Mouse (Mus musculus): ENCODE results near the gene Pde4dip. TPM values are rescaled to one million over a fixed set of nuclear protein-coding genes. Genes with fewer than 3 reads are reported as not detected.
A peak's percentile ranks its signal among the peaks of the same experiment; 100 is the strongest.

The Pde4dip gene
- polyA plus RNA-seq, 1 experiment, result 56.2 TPM

DNA sequence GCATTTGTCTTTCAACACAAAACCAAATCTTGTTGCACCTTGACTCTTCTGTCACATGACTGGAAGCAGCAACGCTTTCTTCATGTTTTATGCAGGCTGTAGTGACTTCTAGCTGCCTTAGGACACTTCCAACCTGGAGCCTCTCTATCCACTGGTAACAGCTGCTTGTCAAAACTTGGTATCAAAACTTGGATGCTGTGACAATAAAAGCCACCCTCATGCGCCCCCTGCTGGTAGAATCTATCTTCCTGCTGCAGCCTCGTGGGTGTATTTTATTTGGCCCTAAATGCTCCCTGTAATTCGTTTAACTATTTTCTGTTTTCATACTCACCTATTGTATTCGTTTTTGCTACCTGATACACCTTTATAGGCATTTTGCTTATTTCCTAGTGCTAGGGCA, 9.3 kb downstream of the Pde4dip start:
- Histone ChIP-seq H3K36me3 (ENCODE audit: control insufficient read depth, insufficient read depth, low read length) (no peaks in the 10 kb centered on the region), H3K4me3 (ENCODE audit: control insufficient read depth, insufficient read depth, low read length) (no peak overlapping the region), H3K27me3 (ENCODE audit: control insufficient read depth, insufficient read depth, low read length) (no peaks in the 10 kb centered on the region), H3K27ac (ENCODE audit: control insufficient read depth, insufficient read depth, low read length) (no peak overlapping the region), H3K4me1 (replicated peaks; ENCODE audit: control insufficient read depth, insufficient read depth, low read length) (no peaks in the 10 kb centered on the region)
- TF ChIP-seq POLR2A (IDR thresholded peaks at IDR 0.05; ENCODE audit: control insufficient read depth, extremely low read depth, insufficient read depth, low read length, poor library complexity) (no peak), CTCF (IDR thresholded peaks at IDR 0.05; ENCODE audit: borderline replicate concordance, control insufficient read depth, extremely low read depth, insufficient read depth, low read length, poor library complexity) (no peak)
- DNase-seq, result peak; percentile 73
- 8% methylated on average over 5 of the region's 5 CpGs for WGBS

DNA sequence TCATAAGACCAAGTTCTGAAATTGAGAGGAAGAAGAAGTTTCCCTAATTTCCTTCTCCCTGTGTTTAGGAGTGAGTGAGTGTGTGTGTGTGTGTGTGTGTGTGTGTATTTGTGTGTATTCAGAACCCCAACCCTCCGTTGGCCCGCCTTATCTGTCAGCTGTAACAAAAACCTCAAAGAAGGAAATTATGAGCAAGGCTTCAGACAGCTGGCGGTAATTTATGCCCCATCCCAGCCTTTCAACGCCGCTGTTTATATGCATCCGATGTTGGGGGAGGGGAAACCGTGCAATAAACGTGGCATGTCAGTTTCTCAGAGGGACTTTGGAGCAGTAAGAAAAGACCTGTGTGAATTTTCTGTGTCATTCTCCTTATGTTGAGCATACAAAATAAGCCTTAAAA, 12.2 kb downstream of the Pde4dip start:
- no peak for DNase-seq
- Histone ChIP-seq H3K27me3 (ENCODE audit: control insufficient read depth, insufficient read depth, low read length) (no peaks in the 10 kb centered on the region), H3K4me3 (ENCODE audit: control insufficient read depth, insufficient read depth, low read length) (no peak overlapping the region), H3K36me3 (ENCODE audit: control insufficient read depth, insufficient read depth, low read length) (no peaks in the 10 kb centered on the region), H3K27ac (ENCODE audit: control insufficient read depth, insufficient read depth, low read length) (no peak overlapping the region), H3K4me1 (replicated peaks; ENCODE audit: control insufficient read depth, insufficient read depth, low read length) (no peaks in the 10 kb centered on the region)
- 12% methylated on average over 8 of the region's 8 CpGs for WGBS
- TF ChIP-seq POLR2A (IDR thresholded peaks at IDR 0.05; ENCODE audit: control insufficient read depth, extremely low read depth, insufficient read depth, low read length, poor library complexity) (no peak), CTCF (IDR thresholded peaks at IDR 0.05; ENCODE audit: borderline replicate concordance, control insufficient read depth, extremely low read depth, insufficient read depth, low read length, poor library complexity) (no peak)

DNA sequence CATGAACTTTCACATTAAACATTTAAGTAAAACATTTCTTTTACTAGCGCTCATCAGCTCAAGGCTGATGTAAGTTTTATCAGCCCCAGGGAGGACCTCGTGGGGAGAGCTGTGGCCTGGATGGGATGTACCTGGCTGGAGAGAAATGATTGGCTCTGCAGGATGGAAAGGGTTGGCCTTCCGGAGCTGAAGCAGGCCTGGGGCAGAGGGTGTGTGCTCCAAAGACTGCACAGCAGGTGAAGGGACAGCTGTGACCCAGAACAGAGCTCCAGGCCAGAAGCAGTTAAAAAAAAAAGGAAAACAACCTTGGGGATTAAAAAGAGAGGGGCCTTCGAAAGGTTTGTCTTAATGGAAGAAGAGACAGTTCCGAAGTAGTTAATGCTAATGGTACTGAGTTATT, 13.7 kb downstream of the Pde4dip start:
- Histone ChIP-seq H3K27me3 (ENCODE audit: control insufficient read depth, insufficient read depth, low read length) (no peaks in the 10 kb centered on the region), H3K27ac (ENCODE audit: control insufficient read depth, insufficient read depth, low read length) (no peak overlapping the region), H3K4me3 (ENCODE audit: control insufficient read depth, insufficient read depth, low read length) (no peak overlapping the region), H3K36me3 (ENCODE audit: control insufficient read depth, insufficient read depth, low read length) (no peaks in the 10 kb centered on the region), H3K4me1 (replicated peaks; ENCODE audit: control insufficient read depth, insufficient read depth, low read length) (no peaks in the 10 kb centered on the region)
- DNase-seq, result no peak
- TF ChIP-seq CTCF (IDR thresholded peaks at IDR 0.05; ENCODE audit: borderline replicate concordance, control insufficient read depth, extremely low read depth, insufficient read depth, low read length, poor library complexity), result no peak
- no peak for TF ChIP-seq POLR2A (IDR thresholded peaks at IDR 0.05; ENCODE audit: control insufficient read depth, extremely low read depth, insufficient read depth, low read length, poor library complexity)
- 90% methylated on average over 5 of the region's 5 CpGs for WGBS

DNA sequence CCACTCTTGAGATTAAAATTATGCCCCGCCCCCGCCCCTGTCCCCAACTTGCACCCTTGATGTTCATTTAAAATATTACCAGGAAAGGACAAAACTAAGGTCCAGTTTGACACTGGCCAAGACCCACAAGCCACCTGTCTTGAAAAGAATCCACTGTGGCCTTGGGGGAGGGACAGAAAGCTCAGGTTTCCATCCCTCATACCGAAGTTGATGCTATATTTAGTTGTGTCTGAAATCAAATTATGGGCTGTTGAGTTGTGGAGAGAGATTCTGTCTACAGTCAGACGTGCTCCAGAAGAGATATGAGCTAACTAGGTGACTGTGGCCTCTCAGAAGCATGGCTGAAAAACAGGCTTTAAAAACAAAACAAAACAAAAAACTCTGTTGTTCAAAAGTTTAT, 18.8 kb downstream of the Pde4dip start:
- Histone ChIP-seq H3K27me3 (ENCODE audit: control insufficient read depth, insufficient read depth, low read length) (peaks cover 6% of the 10 kb centered on the region; the same call in 1 of the 2 replicates), H3K4me1 (replicated peaks; ENCODE audit: control insufficient read depth, insufficient read depth, low read length) (peaks cover 9% of the 10 kb centered on the region), H3K27ac (ENCODE audit: control insufficient read depth, insufficient read depth, low read length) (no peak overlapping the region), H3K36me3 (ENCODE audit: control insufficient read depth, insufficient read depth, low read length) (no peaks in the 10 kb centered on the region), H3K4me3 (ENCODE audit: control insufficient read depth, insufficient read depth, low read length) (no peak overlapping the region)
- no peak for TF ChIP-seq CTCF (IDR thresholded peaks at IDR 0.05; ENCODE audit: borderline replicate concordance, control insufficient read depth, extremely low read depth, insufficient read depth, low read length, poor library complexity)
- TF ChIP-seq POLR2A (IDR thresholded peaks at IDR 0.05; ENCODE audit: control insufficient read depth, extremely low read depth, insufficient read depth, low read length, poor library complexity), result no peak
- 76% methylated on average over 4 of the region's 4 CpGs for WGBS
- DNase-seq, result no peak

DNA sequence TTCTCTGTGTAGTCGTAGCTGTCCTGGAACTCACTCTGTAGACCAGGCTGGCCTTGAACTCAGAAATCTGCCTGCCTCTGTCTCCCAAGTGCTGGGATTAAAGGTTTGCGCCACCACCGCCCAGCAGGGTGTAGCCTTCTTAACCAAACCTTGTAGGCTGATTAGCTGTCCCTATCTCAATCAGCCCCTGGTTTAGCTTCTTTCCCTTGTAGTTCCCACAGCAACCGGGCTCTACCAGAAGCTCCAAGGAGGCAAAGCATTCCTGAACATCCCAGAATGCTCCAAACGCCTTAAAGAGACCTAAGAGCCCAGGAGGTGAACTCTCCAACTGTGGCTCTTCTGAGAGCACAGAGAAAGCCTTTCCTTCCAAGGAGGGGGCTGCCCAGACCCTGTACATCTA, 19.8 kb downstream of the Pde4dip start:
- DNase-seq, result no peak
- Histone ChIP-seq H3K36me3 (ENCODE audit: control insufficient read depth, insufficient read depth, low read length) (no peaks in the 10 kb centered on the region), H3K4me1 (replicated peaks; ENCODE audit: control insufficient read depth, insufficient read depth, low read length) (peaks cover 9% of the 10 kb centered on the region), H3K27me3 (ENCODE audit: control insufficient read depth, insufficient read depth, low read length) (peaks cover 6% of the 10 kb centered on the region; the same call in 1 of the 2 replicates), H3K4me3 (ENCODE audit: control insufficient read depth, insufficient read depth, low read length) (no peak overlapping the region), H3K27ac (ENCODE audit: control insufficient read depth, insufficient read depth, low read length) (no peak overlapping the region)
- 74% methylated on average over 5 of the region's 5 CpGs for WGBS
- TF ChIP-seq POLR2A (IDR thresholded peaks at IDR 0.05; ENCODE audit: control insufficient read depth, extremely low read depth, insufficient read depth, low read length, poor library complexity) (no peak), CTCF (IDR thresholded peaks at IDR 0.05; ENCODE audit: borderline replicate concordance, control insufficient read depth, extremely low read depth, insufficient read depth, low read length, poor library complexity) (no peak)

DNA sequence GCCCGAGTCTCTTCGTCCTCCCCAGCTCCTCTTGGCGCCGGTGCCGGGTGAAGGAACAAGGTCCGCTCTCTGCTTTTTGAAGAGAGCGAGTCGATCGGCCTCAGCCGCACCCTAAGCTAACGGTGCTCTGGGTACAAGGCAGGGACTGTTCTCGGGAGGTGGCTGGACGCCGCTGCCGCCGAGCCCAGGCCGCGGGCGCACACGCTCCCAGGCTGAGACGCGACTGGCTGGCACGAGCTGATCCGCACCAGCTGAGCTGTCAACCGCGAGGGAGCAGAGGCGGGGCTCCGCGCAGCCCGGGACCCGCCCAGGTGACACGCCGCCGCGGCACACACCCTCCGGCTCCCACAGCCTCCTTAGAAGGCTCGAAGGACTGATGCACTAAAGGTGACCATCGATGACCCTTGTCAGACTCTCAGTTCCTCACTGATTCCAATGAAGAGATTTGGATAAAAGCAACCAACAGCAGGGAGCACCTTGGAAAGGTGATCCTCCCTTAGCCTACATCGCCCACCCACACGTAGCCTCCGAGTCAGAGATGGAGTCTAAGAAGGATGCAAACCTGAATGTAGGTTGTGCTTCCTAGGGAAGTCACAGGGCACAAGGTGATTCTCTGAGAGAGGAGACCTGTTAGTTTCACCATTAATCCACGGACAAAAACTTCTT, 20.4 kb downstream of the Pde4dip start:
- H3K36me3 ChIP-seq (ENCODE audit: control insufficient read depth, insufficient read depth, low read length), result no peaks in the 10 kb centered on the region
- no peak for TF ChIP-seq POLR2A (IDR thresholded peaks at IDR 0.05; ENCODE audit: control insufficient read depth, extremely low read depth, insufficient read depth, low read length, poor library complexity)
- no peak for TF ChIP-seq CTCF (IDR thresholded peaks at IDR 0.05; ENCODE audit: borderline replicate concordance, control insufficient read depth, extremely low read depth, insufficient read depth, low read length, poor library complexity)
- H3K27ac ChIP-seq (ENCODE audit: control insufficient read depth, insufficient read depth, low read length), result no peak overlapping the region
- WGBS, result 4% methylated on average over 42 of the region's 42 CpGs
- peaks cover 9% of the 10 kb centered on the region for H3K4me1 ChIP-seq (replicated peaks; ENCODE audit: control insufficient read depth, insufficient read depth, low read length)
- H3K27me3 ChIP-seq (ENCODE audit: control insufficient read depth, insufficient read depth, low read length), result peaks cover 6% of the 10 kb centered on the region; the same call in 1 of the 2 replicates
- peak overlapping the region; percentile 49 for H3K4me3 ChIP-seq (ENCODE audit: control insufficient read depth, insufficient read depth, low read length)
- DNase-seq, result peak; percentile 42
